Mouse (Mus musculus): ENCODE results near the gene Epha10.
A peak's percentile ranks its signal among the peaks of the same experiment; 100 is the strongest.

The Epha10 gene

DNA sequence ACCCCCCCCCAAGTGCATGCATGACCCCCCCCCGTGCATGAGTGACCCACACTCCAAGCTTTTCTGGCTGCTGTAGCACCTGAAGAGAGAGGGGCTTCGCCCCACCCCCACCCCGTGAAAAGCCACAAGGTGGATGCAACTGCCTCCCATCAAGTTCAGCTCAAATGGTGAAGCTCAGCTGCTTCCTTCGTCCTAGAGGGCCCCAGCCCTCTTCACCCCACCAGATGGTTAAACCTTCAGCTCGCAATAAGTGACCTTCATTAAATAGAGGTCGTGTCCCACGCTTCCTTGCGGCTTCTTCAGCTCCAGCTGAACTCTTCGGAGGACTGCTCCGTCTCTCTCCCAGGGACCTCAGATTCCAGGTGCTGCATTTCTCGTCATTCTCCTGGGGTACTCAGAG lies at the start of gene Epha10:
Epha10 (plus strand) TSS at position 301 of the 400 bp plus-strand sequence.
- no peak for DNase-seq

DNA sequence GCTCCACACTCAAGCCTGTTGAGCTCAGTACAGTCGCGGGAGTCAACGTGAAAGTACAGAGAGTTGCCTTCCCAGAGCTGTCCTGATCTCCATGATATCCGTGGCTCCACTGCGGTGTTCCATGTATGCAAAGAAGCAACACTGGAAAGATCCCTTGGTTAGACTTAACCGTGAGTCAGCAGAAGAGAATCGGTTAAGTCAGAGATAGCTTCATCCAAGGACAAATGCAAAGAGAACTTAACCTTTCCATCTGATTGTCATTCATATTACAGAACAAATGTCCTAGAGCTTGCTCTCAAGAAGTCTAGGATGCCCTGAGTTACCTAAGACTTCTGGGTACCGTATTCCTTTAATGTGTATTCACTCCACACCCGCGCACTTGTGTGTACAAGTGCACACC lies 47.9 kb upstream of the Epha10 start:
- DNase-seq = no peak

DNA sequence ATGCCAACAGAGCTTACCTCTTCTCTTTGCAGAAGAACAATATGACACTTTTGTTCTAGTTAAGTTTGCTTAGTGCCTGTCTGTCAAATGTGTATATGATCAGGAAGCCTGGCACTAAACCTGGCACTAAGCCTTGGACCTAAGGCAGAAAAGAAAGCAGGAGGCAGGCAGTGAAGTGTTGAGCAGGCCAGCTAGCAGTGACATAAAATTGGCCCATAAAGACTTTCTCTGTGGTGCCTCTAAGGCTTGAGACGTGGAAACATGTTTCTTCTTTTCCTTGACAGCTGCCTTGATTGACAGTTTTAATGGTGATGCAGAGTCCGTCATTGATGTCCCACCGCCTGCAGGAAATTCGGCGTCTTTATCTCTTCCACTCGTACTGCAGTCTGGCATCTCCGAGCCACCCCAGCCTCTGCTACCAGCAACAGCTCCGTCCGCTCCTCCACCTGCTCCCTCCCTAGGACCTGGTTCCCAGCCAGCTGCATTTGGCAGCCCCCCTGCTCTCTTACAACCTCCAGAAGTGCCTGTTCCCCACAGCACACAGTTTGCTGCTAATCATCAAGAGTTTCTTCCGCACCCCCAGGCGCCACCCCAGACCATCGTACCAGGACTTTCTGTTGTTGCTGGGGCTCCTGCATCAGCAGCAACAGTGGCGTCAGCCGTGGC lies 42.5 kb upstream of the Epha10 start:
- DNase-seq = peak; percentile 80 to 82

DNA sequence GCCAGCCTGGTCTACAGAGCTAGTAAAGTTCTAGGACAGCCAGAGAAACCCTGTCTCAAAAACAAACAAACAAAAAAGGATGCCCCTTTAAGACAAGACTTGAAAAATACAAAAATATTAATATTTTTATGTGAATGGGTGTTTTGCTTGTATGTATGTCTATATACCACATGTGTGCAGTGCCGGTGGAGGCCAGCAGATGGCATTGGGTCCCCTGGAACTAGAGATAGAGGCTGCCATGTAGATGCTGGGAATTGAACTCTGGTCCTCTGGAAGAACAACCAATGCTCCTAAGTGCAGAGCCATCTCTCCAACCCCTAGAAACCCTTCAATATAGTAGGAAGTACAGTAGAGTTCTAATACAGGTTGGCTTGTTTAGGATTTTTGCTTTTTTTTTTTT lies 39.7 kb upstream of the Epha10 start:
- peak in 1 of 2 experiments; percentile 38 for DNase-seq

DNA sequence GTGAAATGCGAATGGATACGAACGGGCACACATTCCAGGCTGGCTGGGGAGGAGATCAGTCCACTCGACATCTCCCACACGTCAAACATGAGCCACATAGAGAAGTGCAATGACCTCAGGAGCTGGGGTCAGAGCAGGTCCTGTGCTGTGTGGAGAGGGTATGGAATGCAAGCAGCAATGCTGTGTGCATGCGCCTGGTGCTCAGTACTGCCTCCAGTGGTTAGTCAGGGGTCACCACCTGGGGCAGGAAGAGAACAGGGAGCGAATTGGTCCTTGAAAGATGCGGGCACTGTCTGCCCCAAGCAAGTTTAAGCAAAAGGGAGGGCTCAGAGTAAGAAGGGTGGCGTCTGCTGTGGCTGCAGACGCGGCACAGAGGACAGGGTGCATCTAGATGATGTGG lies 37.2 kb upstream of the Epha10 start:
- peak; percentile 56 to 75 for DNase-seq

DNA sequence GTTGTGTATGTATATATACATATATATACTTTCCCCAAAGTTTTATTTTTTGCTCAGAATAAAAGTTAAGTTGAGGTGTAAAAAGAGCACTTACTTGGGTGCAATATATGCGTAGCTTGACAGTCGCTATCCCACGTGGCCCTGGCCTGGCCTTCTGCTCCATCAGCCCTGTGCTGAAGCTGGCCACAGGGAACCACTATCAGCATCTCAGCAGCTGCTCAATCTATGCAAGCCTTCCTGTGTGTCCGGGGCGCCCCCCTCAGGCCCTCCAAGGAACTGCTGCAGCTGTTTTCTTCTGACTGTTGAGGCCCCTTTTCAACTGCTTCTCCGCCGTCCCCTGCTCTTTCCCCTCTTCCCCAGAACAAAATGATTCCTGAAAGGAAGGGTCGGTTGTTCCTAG lies 33.1 kb upstream of the Epha10 start:
- DNase-seq = peak; percentile 90 to 96

DNA sequence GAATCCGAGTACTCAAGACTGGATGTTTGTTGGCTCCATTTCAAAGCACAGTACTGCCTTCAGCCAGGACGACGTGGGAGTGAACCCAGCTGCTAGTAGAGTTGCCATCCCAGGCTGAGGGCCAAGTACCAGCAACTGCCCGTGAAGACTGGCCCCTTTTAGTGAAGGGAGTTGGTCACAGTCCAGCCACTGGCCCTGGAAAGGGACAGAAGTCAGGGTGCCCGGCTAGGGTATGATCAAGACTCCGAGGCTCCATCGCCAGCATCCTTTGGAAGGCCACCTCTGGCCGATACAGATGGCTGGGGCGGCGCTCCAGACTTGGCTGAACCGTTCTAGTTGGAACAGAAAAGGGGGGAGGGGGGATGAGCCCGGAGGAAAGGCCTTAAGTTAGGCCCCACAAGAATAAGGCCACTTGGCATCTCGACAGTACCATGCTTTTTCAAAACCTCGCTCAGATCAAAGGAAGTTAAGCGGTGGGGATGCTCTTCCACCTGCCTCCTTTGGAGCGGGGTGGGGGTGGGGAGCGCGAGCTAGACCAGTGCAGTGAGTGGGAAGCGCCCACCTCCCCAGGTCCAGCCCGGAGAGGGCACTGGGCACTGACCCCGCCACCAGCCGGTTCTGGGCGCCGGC lies 31.0 kb upstream of the Epha10 start:
- DNase-seq = peak; percentile 76 to 85

DNA sequence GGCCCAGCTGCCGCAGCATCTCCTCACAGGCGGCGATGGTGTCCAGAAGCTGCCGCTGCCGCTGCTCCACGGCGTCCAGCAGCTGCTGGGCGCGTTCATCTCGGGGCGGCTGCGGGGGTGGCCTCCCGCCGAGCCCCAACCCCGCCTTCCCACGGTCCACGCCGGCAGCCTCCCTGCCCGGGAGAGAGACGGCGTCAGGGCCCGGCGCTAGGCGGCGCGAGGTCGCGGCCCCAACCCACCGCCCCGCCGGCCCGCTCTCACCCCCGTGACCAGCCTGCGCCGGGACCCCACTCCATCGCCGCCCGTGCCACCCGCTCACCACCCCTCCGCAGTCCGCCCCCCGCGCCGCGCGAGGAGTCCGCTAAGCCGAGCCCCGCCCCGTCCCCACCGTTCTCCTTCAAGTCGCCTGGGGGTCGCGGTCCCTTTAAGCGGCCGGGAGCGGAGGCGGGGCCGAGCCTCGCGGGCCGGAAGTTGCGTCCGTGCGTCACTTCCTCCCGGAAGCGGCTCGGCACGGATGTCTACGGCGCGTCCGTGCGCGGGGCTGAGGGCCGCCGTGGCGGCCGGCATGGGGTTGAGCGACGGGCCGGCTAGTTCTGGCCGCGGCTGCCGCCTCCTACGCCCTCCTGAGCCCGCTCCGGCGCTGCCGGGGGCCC lies 30.3 kb upstream of the Epha10 start, which contains the start of gene Yrdc:
Yrdc (plus strand) TSS at position 419 of the 653 bp plus-strand sequence.
- DNase-seq = peak; percentile 96 to 97

DNA sequence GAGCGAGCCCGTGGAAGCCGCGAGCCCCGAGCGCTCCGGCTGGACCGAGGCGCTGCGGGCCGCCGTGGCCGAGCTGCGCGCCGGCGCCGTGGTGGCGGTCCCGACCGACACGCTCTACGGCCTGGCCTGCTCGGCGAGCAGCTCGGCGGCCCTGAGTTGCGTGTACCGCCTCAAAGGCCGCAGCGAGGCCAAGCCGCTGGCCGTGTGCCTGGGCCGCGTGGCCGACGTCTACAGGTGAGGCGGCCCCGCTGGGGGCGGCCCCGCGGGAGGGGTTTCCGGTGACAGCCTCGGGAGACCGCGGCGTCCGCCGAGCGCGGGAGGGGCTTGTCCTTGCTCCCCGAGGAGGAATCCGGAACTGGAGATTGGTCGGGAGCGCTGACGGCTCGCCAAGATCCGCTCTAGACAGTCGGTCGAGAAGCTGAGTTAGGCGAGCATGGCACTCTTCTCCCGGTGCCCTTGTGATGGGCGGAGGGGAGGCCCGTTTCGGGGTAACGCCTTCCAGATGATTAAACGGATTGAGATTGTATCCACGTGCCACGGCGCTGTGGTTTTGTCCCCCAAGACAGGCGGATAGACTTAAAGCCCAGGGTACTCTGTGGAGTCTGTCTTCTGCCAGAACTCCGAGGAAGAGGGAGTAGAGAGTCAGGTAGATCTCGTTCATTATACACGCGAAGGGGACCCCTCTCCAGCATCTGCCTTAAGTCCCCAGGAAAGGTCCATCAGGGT lies 29.6 kb upstream of the Epha10 start, which contains the start of gene 1110065P20Rik:
1110065P20Rik (minus strand) TSS at position 264 of the 726 bp plus-strand sequence.
- DNase-seq = peak; percentile 79

DNA sequence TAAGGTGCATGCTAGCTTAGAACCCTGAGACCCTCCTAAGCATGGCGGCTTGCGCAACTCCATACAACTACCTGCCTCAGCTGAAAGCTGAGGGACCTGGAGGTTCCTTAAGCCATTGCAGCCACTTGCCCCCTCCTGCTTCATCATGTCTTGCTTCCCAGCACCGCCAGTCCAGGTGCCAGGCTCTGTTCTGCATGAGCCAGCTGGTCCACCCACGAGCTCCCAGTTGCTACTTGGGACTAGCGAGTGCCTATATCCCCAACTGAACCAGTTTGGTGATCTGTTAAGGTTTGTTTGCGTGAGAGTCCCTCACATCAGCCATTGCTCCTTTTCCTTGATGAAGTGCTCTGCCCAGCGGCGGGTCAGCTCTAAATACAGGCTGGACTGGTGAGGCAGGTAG lies 24.4 kb upstream of the Epha10 start:
- no peak for DNase-seq

DNA sequence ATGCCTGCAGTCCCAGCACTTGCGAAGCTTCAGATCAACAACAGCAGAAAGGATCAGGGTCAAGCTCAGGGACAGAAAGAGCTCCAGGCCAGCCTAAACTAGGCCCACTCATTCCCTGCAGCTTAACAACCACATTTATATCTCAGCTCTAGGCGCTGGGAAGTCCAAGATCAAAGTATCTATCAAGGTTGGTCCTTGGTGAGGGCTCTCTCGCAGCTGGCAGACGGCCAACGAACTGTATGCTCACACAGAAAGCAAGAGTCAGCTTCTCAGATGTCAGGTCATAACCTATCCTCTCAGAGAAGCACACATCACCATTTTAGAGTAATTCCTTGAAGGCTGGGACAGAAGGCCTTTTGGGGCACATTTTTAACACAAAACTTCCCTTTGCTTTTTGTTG lies 22.3 kb upstream of the Epha10 start:
- peak in 1 of 2 experiments; percentile 45 for DNase-seq

DNA sequence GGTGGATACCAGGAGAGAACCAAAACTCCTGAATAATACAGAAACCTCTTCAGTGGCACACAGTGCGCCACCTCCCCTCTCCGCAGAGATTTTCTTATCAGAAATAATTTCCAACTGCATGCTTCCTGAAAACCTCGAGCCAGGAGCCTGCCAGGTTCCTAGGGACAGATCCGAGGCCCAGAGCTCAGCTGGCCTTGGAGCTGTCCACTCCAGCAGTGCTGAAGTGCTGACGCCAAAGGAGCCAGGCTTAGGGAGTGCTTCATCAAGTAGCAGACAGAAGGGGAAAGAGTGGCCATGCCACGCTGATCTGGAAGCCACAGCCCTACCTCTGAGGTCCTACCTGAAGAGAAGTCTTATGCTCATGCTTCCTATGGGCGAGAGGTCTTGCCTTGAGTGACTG lies 20.3 kb upstream of the Epha10 start:
- DNase-seq = peak; percentile 33 to 41

DNA sequence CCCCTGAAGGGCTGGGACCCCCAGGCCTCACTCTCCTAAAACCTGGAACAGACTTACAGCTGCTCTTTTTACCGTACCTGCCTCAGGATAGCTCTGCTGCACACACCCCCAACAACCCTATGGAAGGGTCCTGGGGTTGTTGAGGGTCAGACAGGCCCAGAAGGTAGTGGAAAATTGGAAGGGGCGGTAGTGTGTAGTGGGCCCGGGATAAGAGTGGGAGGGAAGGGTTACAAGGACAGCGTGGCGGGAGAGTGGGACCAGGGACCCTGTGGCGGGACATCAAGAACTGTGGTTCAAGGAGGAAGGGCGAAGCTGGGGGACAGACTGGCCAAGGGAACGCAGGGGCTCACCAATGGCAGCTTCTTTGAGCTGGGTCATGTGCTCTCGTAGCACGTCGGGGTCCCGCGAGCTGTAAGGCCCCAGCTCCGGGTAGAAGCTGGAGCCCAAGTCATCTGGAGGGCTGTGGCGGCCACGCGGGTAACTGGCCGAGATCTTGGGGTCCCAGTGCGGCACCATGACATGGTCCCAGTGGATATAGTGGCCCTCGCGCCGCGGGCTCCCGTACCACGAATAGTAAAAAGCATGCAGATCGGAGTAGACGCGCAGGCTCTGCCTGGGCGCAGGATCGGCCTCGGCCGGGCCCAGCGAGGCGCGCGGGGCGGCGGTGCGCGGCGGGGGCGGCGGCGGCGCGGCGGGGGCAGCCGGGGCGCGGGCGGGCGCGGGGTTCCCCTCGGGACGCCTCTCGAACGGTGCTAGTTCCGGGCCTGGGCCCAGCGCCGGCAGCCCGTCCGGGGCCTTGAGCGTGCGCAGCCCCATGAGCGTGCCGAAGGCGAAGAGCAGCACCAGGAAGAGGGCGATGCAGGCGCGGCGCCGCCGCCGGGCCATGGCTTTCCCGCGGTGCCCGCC lies 19.2 kb upstream of the Epha10 start, which contains the start of gene Maneal:
Maneal (minus strand) TSS at position 889 of the 906 bp plus-strand sequence.
- peak; percentile 54 for DNase-seq

DNA sequence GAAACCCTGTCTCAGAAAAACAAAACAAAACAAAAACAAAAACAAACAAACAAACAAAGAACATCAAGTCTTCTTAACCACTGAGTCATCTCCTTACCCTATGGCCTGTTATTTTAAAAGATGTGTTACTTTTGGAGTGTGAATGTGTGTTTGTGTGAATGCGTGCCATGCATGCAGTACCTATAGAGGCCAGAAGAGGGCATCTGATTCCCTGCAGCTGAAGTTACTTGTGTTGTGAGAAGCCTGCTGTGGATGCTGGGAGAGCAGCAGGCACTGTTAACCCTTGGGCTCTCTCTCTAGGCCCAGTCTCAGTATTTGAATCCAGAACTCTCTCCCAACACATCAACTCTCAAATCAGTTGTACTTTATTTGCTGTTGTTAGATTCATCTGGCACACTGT lies 8.0 kb upstream of the Epha10 start:
- DNase-seq = peak in 1 of 2 experiments; percentile 18

DNA sequence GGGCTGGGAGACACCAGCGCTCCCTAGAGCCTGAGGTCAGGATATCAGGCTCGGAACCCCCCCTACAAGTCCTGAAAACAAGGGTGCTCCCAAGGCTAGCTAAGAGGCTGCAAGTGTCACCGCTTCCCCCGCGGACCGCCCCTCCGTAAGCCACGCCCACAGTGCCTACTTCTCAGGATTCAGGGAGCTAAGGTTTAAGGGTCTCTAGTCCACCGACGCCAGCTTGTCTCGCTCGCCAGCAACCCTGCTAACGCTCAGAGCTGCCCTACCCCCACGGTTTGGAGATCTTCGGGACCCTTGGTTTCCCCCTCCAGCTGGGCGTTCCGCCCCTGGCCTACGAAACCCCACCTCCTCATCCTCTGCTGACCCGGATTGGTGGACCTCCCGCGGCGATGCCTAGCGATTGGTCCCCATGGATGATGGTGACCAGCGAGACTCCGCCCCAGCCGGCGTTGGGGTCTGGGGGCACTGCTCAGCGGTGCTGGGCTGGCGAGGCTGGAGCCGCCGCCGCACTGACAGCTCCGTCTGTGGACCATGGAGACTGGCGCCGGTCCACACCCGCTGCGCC lies 726 bp downstream of the Epha10 start:
- peak; percentile 90 to 94 for DNase-seq

DNA sequence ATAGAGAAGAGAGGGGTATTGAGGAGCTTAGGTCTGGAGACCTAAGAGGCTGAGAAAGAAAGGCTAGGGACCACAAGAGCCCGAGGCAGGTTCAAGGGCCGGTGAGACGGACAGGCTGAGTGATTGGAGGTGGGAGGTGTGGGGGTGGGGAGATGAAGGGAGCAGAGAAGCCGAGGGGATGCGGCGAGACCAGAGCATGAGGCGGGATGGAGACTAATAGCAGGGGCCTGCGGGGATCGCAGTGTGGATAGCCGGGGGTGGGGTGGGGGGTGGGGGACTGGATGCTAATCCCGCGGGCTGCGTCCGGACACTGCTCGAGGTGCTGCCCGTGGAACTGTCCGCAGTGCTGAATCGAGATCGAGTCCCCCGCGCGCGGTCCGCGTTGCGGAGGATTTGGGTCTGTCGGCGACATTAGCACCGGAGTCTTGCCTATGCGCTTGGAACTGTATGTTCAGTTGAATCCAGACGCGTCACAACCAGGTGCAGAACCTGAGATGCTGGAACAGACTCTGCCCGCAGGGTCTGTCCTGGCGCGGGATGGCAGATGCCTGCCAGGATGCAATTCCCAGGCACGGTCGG lies 1.5 kb downstream of the Epha10 start:
- peak; percentile 28 to 52 for DNase-seq

DNA sequence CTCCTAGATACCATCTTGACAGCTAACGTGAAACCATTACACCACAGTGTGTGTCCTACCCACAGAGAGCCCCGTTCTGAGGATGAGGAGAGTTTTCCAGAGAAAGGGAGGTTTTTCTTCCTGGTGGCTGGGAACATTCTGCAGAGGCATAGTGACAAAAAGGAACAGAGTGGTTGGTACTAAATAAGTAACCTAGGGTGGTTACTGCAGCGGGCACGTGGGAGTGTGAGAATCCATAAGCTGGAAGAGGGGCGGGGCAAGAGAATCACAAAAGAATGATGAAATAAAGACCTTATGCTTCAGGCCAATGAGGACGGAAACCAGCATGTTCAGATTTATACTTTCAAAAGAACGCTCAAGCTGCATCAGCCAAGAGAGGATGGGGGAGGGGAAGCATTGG lies 8.0 kb downstream of the Epha10 start:
- DNase-seq = no peak

DNA sequence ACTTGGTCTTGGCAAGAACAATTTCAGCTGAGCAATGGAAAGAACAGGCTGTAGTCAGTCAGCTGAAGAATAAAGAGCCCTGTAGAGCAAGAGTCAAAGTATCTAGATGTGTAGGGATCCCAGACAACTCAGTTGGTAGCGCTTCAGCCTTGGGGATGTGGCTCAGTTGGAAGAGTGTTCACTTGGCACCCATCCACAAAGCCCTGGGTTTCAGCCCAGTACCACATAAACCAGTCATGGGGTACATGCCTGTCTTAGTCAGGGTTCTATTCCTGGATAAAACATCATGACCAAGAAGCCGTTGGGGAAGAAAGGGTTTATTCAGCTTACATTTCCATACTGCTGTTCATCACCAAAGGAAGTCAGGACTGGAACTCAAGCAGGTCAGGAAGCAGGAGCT lies 9.2 kb downstream of the Epha10 start:
- DNase-seq = no peak

DNA sequence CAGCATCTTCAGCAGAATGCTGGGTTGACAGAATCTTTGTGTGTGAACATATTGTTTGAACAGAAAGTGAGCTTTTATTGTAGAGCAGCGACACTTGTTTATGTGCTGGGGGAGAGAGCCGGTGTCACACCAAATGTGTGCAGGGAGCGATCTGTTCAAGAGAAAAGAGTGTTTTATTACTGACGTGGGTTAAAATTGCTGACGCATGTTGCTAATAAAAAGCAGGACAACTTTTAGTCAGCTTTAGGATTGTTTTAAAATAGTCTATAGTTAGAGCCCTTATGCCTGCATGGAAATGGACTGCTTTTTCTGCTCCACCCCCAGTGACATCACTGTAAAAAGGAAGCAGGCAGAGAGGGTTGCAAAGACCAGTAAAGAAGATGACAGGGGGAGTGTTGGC lies 10.1 kb downstream of the Epha10 start:
- no peak for DNase-seq

DNA sequence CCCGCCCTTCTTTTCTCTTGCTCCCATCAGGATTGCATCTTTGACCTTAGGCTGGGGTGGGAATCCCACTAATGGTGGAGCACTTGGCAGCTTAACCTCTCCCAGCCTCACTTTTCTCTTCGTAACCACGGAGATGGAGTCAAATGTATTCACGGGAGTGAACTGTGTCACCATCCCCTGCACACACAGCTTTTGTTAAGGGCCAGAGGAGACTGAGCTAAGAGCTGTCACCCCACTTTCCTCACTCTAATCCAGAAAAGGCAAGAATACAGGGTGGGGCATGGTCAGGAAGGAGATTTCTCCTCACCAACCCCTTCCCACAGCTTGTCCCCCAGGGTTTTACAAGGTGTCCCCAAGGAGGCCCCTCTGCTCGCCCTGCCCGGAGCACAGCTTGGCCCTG lies 13.1 kb downstream of the Epha10 start:
- no peak for DNase-seq
